Mouse (Mus musculus) bone marrow, adult 2 months (tissue): Measurements from ENCODE around the gene Atp6v0d1. TPM values are rescaled to one million over a fixed set of nuclear protein-coding genes. Genes with fewer than 3 reads are reported as not detected.

Experiments used
- H3K27ac ChIP-seq: fragments of 200-500 bp; 2 replicates; pipeline ENCODE4 v1.5.1; 2012; ENCODE audit warnings: low read depth, mild to moderate bottlenecking, control low read depth, inconsistent platforms, low read length; ENCODE audit not compliant: control insufficient read depth, poor library complexity, insufficient read depth
- H3K4me1 ChIP-seq: fragments of 200-500 bp; 2 replicates; pipeline ENCODE4 v1.6.1; 2011; ENCODE audit warnings: low read length; ENCODE audit not compliant: control insufficient read depth, insufficient read depth
- H3K4me3 ChIP-seq: fragments of 200-500 bp; replicated peaks from 2 replicates; pipeline ENCODE3; 2011; ENCODE audit warnings: mild to moderate bottlenecking, low read depth, low read length, control low read depth; ENCODE audit not compliant: control insufficient read depth
- CTCF ChIP-seq: fragments of 200-500 bp; IDR thresholded peaks from 2 replicates; pipeline ENCODE4 v1.5.1; 2011; ENCODE audit warnings: low read length, control low read depth; ENCODE audit not compliant: control insufficient read depth, insufficient read depth
- POLR2A ChIP-seq: fragments of 200-500 bp; IDR thresholded peaks from 2 replicates; pipeline ENCODE4 v1.6.1; 2011; ENCODE audit warnings: low read depth, mild to moderate bottlenecking, control low read depth, low read length, borderline replicate concordance; ENCODE audit not compliant: control insufficient read depth
- WGBS: fragments of 180-500 bp; shearing (Covaris S2); methylation state at CpG from one replicate; pipeline ENCODE4 v1.1.7; 2018; 5-methylcytosine and 5-hydroxymethylcytosine counted together
- polyA plus RNA-seq: library from polyadenylated mRNA; stranded (reverse); fragments of >200 nt; gene quantifications from 2 replicates; pipeline ENCODE4 v1.2.4, GENCODE M21; 2011; ENCODE audit warnings: low replicate concordance; ENCODE audit not compliant: missing spikeins, insufficient read depth, insufficient read length

Gene Atp6v0d1
- polyA plus RNA-seq, 1 experiment, result 58.3 TPM

DNA sequence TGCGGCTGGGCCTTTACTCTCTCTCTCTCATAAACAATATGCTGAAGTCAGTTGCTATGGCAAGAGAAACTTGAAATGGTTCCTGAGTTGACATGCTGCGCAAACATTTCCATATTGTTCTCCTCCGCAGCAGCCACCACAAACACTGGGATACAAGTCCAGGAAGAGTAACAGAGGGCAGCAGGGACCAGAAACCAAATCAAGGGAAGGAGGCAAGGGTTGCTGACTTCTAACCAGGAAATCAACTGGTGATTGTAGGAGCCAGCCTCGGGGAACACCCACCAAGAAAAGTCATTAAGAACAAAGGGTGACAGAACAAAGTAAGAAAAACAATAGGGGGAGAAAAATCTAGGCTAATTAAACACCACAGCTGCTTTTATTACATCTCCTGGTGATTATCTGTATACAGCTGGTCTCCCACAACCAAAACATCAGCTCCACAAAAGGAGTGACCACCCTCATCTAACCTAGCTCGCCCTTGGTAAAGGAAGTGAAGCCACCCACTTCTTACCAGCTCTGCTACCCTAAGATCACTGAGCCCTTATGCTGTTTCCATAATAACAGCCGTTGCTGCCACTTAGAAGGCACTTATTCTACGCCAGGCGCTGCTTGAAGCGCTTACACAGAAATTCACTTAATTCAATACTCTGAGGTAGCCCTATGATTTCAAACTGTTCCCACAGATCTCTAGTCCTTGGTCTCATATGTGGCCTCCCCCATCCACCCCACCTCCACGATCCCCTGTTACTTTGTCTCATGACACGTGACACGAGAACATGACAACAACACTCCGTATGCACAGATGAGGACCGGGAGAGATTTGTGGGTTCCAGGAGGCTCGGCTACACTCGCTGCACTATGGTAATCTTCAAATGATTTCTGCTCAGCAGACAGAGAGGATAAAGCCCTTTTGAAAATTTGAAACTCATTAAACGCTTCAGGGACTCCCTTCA is 70.2 kb downstream of the Atp6v0d1 start:
- TF ChIP-seq POLR2A (no peak), CTCF (no peak)
- no peak overlapping the region for H3K4me3 ChIP-seq
- 68% methylated on average over 17 of the region's 17 CpGs for WGBS
- H3K4me1 ChIP-seq, result no peaks in the 10 kb centered on the region; the same call in 1 of the 2 replicates
- H3K27ac ChIP-seq, result no peak overlapping the region

- Histone ChIP-seq H3K4me1 (no peaks in the 10 kb centered on the region; the same call in 1 of the 2 replicates), H3K27ac (no peak overlapping the region), H3K4me3 (no peak overlapping the region)
- 84% methylated on average over 3 of the region's 3 CpGs for WGBS
- TF ChIP-seq POLR2A (no peak), CTCF (no peak)
Observed at GRCm38 (mm10) chr8:105494566-105494965, 71.3 kb downstream of the Atp6v0d1 start.

GRCm38 (mm10) chr8:105493495-105493894 is 72.4 kb downstream of the Atp6v0d1 start:
- Histone ChIP-seq H3K4me3 (no peak overlapping the region), H3K4me1 (no peaks in the 10 kb centered on the region; the same call in 1 of the 2 replicates), H3K27ac (no peak overlapping the region)
- 81% methylated on average over 3 of the region's 3 CpGs for WGBS
- TF ChIP-seq POLR2A (no peak), CTCF (no peak)

GRCm38 (mm10) chr8:105489281-105489680 is 76.6 kb downstream of the Atp6v0d1 start:
- no peak for TF ChIP-seq POLR2A
- no peak for TF ChIP-seq CTCF
- H3K27ac ChIP-seq, result no peak overlapping the region
- 42% methylated on average over 1 of the region's 1 CpGs for WGBS
- H3K4me3 ChIP-seq, result no peak overlapping the region
- no peaks in the 10 kb centered on the region for H3K4me1 ChIP-seq

DNA sequence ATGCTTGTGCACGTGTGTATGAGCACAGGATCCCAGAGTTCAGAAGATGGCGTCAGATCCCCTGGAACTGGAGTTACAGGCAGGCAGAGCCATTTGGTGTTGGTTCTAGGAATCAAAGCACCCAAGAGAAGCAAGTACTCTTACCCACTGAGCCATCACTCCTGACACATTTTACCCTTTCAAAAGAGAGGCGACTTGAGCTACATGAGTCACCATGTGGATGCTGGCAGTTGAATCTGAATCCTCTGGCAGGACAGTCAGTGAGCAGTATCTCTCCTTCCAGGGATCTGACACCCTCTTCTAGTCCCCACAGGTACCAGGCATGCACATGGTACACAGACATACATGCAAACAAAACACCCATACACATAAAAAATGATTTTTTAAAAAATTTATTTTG is 77.8 kb downstream of the Atp6v0d1 start:
- WGBS, result 82% methylated on average over 3 of the region's 3 CpGs
- TF ChIP-seq POLR2A, result no peak
- no peak for TF ChIP-seq CTCF
- Histone ChIP-seq H3K4me3 (no peak overlapping the region), H3K4me1 (no peaks in the 10 kb centered on the region), H3K27ac (no peak overlapping the region)

DNA sequence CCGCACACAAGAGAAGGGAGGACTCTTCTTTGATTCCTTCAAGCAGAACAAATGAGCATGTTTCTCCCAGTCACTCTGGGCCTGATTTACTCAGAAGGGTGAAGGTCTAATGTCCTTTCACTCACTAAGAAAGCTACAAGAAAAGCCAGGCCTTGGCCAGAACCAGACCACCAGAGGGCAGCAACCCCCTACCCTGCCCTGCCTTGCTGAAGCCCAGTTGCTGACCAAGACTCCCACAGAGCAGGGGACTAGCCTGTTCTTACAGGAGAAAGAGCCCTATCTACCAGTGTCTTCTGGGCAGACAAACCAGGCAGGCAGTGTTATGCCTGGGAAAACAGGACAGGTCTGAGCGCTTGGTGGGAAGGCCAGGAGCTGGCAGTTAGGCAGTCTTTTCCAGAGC is 81.5 kb downstream of the Atp6v0d1 start:
- no peak overlapping the region for H3K4me3 ChIP-seq
- no peaks in the 10 kb centered on the region for H3K4me1 ChIP-seq
- H3K27ac ChIP-seq, result no peak overlapping the region
- WGBS, result 84% methylated on average over 2 of the region's 2 CpGs
- TF ChIP-seq POLR2A, result no peak
- TF ChIP-seq CTCF, result peak; percentile 59; the same call in 1 of the 2 replicates

DNA sequence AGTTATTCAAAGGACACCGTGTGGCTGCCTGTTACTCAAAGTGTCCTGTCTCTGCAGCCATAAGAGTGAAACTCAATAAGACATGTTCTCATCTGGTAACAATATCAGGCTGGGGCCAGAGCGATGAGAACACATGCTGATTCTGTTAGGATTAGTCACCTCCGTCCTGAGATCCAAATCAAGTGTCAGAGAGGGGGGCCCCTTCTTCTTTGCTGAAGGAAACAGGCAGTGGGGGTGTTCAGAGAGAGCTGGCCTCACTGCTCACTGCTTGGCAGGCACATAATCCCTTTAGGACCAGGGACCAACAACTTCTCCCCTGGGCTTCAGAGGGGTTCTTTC is 81.8 kb downstream of the Atp6v0d1 start:
- 90% methylated on average over 3 of the region's 3 CpGs for WGBS
- TF ChIP-seq POLR2A (no peak), CTCF (no peak)

GRCm38 (mm10) chr8:105483212-105484029 is 82.4 kb downstream of the Atp6v0d1 start:
- H3K4me3 ChIP-seq, result no peak overlapping the region
- H3K4me1 ChIP-seq, result no peaks in the 10 kb centered on the region
- H3K27ac ChIP-seq, result no peak overlapping the region
- TF ChIP-seq CTCF (no peak), POLR2A (no peak)
- WGBS, result 76% methylated on average over 14 of the region's 14 CpGs

More for the DNA sequence above, 81.8 kb downstream of the Atp6v0d1 start:
- Histone ChIP-seq H3K27ac (no peak overlapping the region), H3K4me3 (no peak overlapping the region), H3K4me1 (no peaks in the 10 kb centered on the region)
